Mouse (Mus musculus) kidney, embryonic 14.5 days (tissue): ENCODE measurements around the gene Stx2. TPM values are rescaled to one million over a fixed set of nuclear protein-coding genes. Genes with fewer than 3 reads are reported as not detected.
"Not testable (repeated sequence)": the region's sequence is repeated elsewhere in the genome, so short reads cannot be mapped to it uniquely, and the experiment has no call there.

Experiments used
- ATAC-seq: fragments of 200-750 bp; cut with Nextera tagmentation; 2 replicates; pipeline ENCODE4 v1.8.0; 2017; ENCODE audit warnings: moderate number of reproducible peaks, mild to moderate bottlenecking, moderate TSS enrichment, moderate library complexity; ENCODE audit not compliant: low FRiP score, low TSS enrichment
- H3K27ac ChIP-seq: fragments of 300-500 bp; sonication (generic); 2 replicates; pipeline ENCODE4 v1.5.1; 2014; ENCODE audit warnings: low read depth, mild to moderate bottlenecking, low read length, moderate library complexity, mixed read lengths
- H3K27me3 ChIP-seq: fragments of 300-500 bp; sonication (generic); 2 replicates; pipeline ENCODE4 v1.6.1; 2014; ENCODE audit warnings: mild to moderate bottlenecking, low read length; ENCODE audit not compliant: control insufficient read depth, insufficient read depth
- H3K36me3 ChIP-seq: fragments of 300-500 bp; sonication (generic); 2 replicates; pipeline ENCODE4 v1.6.1; 2014; ENCODE audit warnings: low read length, mixed read lengths; ENCODE audit not compliant: control insufficient read depth, insufficient read depth
- H3K4me1 ChIP-seq: fragments of 300-500 bp; sonication (generic); 2 replicates; pipeline ENCODE4 v1.6.1; 2014; ENCODE audit warnings: low read length, mixed read lengths; ENCODE audit not compliant: control insufficient read depth, insufficient read depth
- H3K4me2 ChIP-seq: fragments of 300-500 bp; sonication (generic); replicated peaks from 2 replicates; pipeline ENCODE4 v1.6.1; 2014; ENCODE audit warnings: low read depth, mild to moderate bottlenecking, low read length
- H3K4me3 ChIP-seq: fragments of 300-500 bp; sonication (generic); 2 replicates; pipeline ENCODE4 v1.5.1; 2014; ENCODE audit warnings: mild to moderate bottlenecking, low read length
- H3K9ac ChIP-seq: fragments of 300-500 bp; sonication (generic); 2 replicates; pipeline ENCODE4 v1.6.1; 2014; ENCODE audit warnings: low read depth, mild to moderate bottlenecking, low read length, moderate library complexity
- H3K9me3 ChIP-seq: fragments of 300-500 bp; sonication (generic); 2 replicates; pipeline ENCODE4 v1.6.1; 2016; ENCODE audit warnings: low read length; ENCODE audit not compliant: control insufficient read depth
- WGBS: fragments of 180-500 bp; shearing (Covaris S2); extraction: QIAGEN DNeasy Blood & Tissue Kit; methylation state at CpG from one replicate; pipeline ENCODE4 v1.1.7; 2014; 5-methylcytosine and 5-hydroxymethylcytosine counted together
- polyA plus RNA-seq: library from polyadenylated mRNA; unstranded; fragments of >200 nt; fragmentation: Nextera tagmentation; extraction: Ambion mirVana; gene quantifications from 2 replicates; pipeline ENCODE4 v1.2.1, GENCODE M21; 2014

The Stx2 gene
- polyA plus RNA-seq, 1 experiment from 2014 or later = 29.5 TPM

DNA sequence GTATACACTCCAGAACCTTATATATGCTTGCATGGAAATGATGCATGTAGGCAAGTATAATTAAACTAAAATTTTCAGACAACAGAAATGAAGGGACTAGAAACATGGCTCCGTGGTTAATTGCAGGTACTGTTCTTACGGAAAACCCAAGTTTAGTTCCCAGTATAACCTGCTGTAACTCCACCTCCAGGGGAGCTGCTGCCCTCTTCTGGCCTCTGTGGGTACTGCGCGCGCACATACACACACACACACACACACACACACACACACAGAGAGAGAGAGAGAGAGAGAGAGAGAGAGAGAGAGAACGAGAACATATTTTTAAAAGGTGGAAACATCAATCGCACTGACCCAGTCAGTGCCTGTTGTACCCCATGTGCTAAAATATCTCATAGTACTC lies 29.4 kb downstream of the Stx2 start:
- no peaks in the 10 kb centered on the region for H3K27me3 ChIP-seq
- no peak overlapping the region for H3K9ac ChIP-seq
- no peaks in the 10 kb centered on the region for H3K36me3 ChIP-seq
- no peaks in the 10 kb centered on the region for H3K4me1 ChIP-seq
- H3K9me3 ChIP-seq = no peaks in the 10 kb centered on the region
- 96% methylated on average over 7 of the region's 7 CpGs for WGBS
- H3K4me2 ChIP-seq = no peak overlapping the region
- no peak for ATAC-seq
- H3K27ac ChIP-seq = no peak overlapping the region
- no peak overlapping the region for H3K4me3 ChIP-seq

DNA sequence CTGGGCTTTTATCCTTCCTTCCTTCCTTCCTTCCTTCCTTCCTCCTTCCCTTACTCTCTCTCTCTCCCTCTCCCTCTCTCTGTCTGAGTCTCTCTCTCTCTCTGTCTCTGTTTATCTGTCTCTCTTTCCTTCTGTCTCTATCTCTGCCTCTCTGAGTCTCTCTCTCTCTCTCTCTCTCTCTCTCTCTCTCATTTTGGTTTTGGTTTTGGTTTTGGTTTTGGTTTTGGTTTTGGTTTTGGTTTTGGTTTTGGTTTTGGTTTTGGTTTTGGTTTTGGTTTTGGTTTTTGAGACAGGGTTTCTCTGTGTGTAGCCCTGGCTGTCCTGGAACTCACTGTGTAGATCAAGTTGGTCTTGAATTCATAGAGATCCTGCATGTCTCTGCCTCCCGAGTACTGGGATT lies 30.9 kb downstream of the Stx2 start:
- ATAC-seq = not testable (repeated sequence)

DNA sequence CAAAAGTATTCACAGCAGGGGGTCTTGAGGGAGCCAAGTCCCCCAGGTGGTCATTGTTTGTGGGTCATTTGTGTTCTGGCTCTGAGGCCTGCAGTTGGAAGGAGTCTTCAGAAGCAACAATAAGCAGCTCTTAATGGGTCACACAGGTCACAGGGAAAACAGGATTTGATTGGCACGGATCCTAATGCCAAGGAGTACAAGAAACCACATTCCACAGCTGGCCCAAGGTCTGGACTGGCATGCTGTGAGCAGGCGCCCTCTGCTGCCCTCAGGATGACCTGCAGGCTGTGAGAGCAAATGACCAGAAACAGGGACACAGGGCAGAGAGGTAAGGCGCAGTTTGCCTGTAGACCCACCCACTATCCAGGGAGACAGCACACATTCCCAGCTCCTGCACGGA lies 32.1 kb downstream of the Stx2 start:
- no peak overlapping the region for H3K4me2 ChIP-seq
- H3K4me3 ChIP-seq = no peak overlapping the region
- H3K4me1 ChIP-seq = no peaks in the 10 kb centered on the region
- H3K9ac ChIP-seq = no peak overlapping the region
- no peaks in the 10 kb centered on the region for H3K9me3 ChIP-seq
- H3K27ac ChIP-seq = no peak overlapping the region
- ATAC-seq = no peak
- no peaks in the 10 kb centered on the region for H3K27me3 ChIP-seq
- no peaks in the 10 kb centered on the region for H3K36me3 ChIP-seq
- WGBS = 26% methylated on average over 4 of the region's 4 CpGs

More for the DNA sequence above, 30.9 kb downstream of the Stx2 start:
- not testable (repeated sequence) for H3K36me3 ChIP-seq, H3K4me1 ChIP-seq, H3K27me3 ChIP-seq, H3K4me3 ChIP-seq, H3K9ac ChIP-seq, H3K27ac ChIP-seq, H3K4me2 ChIP-seq, H3K9me3 ChIP-seq
- WGBS = 81% methylated on average over 1 of the region's 1 CpGs

DNA sequence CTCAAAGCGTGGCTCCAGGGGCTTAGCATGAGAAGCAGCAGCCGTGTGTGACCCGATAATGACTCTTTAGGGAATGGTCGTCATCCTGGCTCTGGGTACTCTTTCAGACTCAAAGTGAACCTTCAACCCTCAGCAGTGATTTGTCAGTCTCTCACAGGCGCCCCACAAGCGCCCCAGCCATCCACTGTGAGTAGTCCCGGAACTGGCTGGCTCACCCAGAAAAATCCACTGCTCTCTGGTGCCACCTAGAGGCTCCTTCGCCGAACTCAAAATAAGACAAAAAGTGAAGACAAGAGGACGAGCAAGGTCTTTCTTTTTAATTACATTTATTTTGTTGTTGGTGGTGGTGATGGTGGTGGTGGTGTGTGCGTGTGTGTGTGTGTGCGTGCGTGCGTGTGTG lies 37.1 kb downstream of the Stx2 start:
- WGBS = 24% methylated on average over 14 of the region's 14 CpGs
- ATAC-seq = peak; percentile 66; the same call in 1 of the 2 replicates
- no peak overlapping the region for H3K4me3 ChIP-seq
- no peaks in the 10 kb centered on the region for H3K36me3 ChIP-seq
- no peaks in the 10 kb centered on the region for H3K4me1 ChIP-seq
- H3K27ac ChIP-seq = no peak overlapping the region
- H3K9me3 ChIP-seq = no peaks in the 10 kb centered on the region; the same call in 1 of the 2 replicates
- H3K4me2 ChIP-seq = no peak overlapping the region
- H3K9ac ChIP-seq = no peak overlapping the region
- H3K27me3 ChIP-seq = no peaks in the 10 kb centered on the region

DNA sequence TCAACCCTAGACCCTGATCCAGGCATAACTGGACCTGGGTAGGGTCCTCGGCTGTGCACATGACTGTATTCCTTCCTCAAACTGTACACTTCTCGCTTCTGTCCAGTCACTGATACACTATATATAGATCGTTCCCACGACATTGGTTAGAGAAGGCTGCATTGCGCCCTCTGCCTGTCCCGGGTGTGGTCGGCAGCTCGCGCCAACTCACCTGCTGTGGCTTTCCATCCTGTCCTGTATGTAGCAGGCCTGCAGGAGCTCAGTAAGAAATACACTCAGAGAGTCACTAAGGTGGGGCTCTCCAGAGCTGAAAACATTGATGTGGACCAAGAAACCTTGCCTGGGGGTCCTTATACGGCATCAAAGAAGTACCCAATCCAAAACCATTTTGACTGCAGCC lies 37.5 kb downstream of the Stx2 start:
- H3K4me2 ChIP-seq = no peak overlapping the region
- 75% methylated on average over 10 of the region's 10 CpGs for WGBS
- H3K27ac ChIP-seq = no peak overlapping the region
- no peaks in the 10 kb centered on the region; the same call in 1 of the 2 replicates for H3K9me3 ChIP-seq
- no peaks in the 10 kb centered on the region for H3K27me3 ChIP-seq
- H3K4me1 ChIP-seq = no peaks in the 10 kb centered on the region
- no peak overlapping the region for H3K9ac ChIP-seq
- H3K36me3 ChIP-seq = no peaks in the 10 kb centered on the region
- ATAC-seq = peak; percentile 35; the same call in 1 of the 2 replicates
- no peak overlapping the region for H3K4me3 ChIP-seq

DNA sequence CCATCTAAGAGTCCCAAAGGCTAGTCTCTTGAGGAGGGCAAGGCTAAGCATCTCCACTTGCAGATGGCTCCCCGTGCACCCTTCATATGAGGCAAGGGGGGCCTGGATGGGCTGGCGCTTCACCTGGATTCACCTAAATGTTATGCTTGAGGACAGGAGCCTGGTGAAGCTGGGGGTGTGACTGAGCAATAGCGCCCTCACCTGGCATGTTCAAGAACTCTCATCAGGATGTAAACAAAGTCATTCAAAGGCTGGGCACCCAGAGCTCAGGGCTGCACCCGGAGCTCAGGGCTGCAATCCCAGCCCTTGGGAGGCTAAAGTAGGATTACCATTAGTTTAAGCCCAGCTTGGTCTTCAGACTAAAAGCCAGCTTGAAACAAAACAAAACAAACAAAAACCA lies 44.0 kb downstream of the Stx2 start:
- no peak overlapping the region for H3K4me2 ChIP-seq
- H3K4me3 ChIP-seq = no peak overlapping the region
- H3K27me3 ChIP-seq = no peaks in the 10 kb centered on the region
- H3K4me1 ChIP-seq = no peaks in the 10 kb centered on the region
- H3K9me3 ChIP-seq = peaks cover 7% of the 10 kb centered on the region
- no peak overlapping the region for H3K27ac ChIP-seq
- ATAC-seq = no peak
- 58% methylated on average over 4 of the region's 4 CpGs for WGBS
- H3K36me3 ChIP-seq = no peaks in the 10 kb centered on the region
- H3K9ac ChIP-seq = no peak overlapping the region

DNA sequence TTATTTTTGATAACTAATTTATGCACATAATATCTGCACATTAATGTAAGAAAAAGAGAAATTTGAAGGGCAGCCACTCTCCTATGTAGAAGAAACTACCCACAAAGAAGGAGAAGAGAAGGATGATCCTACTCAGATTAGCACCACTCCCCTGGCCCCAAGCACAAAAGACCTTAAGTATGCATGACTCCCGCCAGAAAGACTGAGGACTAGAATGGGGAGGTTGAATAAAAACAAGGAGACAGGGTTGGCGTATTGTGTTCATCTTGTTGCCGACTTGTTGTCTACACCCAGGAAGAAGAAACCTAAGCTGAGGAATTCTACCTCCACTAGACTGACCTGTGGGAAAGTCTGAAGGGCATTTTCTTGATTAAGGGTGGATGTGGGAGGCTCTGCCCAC lies 49.5 kb downstream of the Stx2 start:
- 91% methylated on average over 3 of the region's 3 CpGs for WGBS
- H3K4me3 ChIP-seq = no peak overlapping the region
- no peak for ATAC-seq
- no peaks in the 10 kb centered on the region for H3K4me1 ChIP-seq
- H3K27ac ChIP-seq = no peak overlapping the region
- no peaks in the 10 kb centered on the region for H3K36me3 ChIP-seq
- H3K9me3 ChIP-seq = peaks cover 10% of the 10 kb centered on the region
- no peak overlapping the region for H3K4me2 ChIP-seq
- no peaks in the 10 kb centered on the region; the same call in 1 of the 2 replicates for H3K27me3 ChIP-seq
- no peak overlapping the region for H3K9ac ChIP-seq

DNA sequence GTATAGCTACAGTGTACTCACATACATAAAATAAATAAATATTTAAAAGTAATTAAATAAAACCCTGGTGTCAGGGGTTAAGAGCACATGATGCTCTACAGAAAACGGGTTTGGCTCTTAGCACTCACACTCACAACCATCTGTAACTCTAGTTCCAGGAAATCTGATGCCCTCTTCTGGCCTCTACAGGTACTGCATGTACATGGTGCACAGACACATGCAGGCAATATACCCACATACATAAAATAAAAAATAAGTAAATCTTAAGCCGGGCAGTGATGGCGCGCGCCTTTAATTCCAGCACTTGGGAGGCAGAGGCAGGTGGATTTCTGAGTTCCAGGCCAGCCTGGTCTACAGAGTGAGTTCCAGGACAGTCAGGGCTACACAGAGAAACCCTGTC lies 54.0 kb downstream of the Stx2 start:
- H3K4me1 ChIP-seq, ATAC-seq, H3K9me3 ChIP-seq, H3K27me3 ChIP-seq, H3K36me3 ChIP-seq, H3K4me2 ChIP-seq, H3K4me3 ChIP-seq, H3K9ac ChIP-seq, H3K27ac ChIP-seq: not testable (repeated sequence)
- 90% methylated on average over 5 of the region's 5 CpGs for WGBS

DNA sequence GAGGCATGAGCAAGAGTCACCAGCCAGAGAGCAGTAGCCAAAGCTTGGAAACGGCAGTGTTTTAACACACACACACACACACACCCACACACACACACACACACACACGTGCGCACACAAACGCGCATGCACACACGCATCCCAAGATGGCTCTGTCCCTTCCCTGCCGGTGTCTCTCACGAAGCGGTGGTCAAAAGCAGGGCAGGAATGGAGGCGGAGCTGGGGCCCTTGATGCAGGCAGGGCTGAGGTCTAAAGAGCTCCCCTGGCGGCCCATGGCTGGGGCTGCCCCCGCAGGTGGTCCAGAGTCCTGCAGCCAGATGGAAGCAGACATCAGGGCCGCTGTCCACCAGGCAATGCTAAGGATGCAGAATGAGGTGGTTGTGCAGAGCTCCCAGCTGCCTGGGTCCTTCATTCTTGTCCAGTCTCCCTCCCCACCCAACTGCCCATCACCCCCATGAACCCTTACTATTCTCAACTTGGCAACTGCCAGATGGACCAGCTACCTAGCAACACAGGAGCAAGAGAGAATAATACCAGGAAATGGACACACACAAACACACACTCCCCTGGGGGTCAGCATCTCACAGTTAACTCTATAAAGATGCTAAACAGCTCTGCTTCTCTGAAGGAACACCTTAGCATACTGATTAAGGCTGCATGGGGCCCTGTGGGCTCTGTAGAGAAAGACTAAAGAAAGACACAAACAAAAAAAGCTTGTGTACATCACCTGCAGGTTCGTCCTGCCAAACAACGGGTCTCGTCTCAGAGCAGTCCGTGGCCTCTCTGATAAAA lies 54.9 kb downstream of the Stx2 start, which contains the start of gene Rimbp2:
Gene Rimbp2 (minus strand): TSS at position 209 of the 793 bp plus-strand sequence.
- peak within 1 kb of the TSS; percentile 42 for H3K9ac ChIP-seq
- H3K9me3 ChIP-seq = peaks cover 3% of the 10 kb centered on the region; the same call in 1 of the 2 replicates
- H3K4me2 ChIP-seq = peak within 1 kb of the TSS; percentile 68
- H3K36me3 ChIP-seq = no peaks in the 10 kb centered on the region
- peaks cover 4% of the 10 kb centered on the region; the same call in 1 of the 2 replicates for H3K4me1 ChIP-seq
- H3K27ac ChIP-seq = no peak within 1 kb of the TSS
- 14% methylated on average over 17 of the region's 17 CpGs for WGBS
- H3K4me3 ChIP-seq = peak within 1 kb of the TSS; percentile 34
- ATAC-seq = peak; percentile 89
- H3K27me3 ChIP-seq = peaks cover 2% of the 10 kb centered on the region; the same call in 1 of the 2 replicates
